In genomic region chr17:46628791-46629684, GRCm38 (mm10) we compare ENCODE assay signal across 8 mouse cellular contexts. TPM values are rescaled to one million over a fixed set of nuclear protein-coding genes. Genes with fewer than 3 reads are reported as not detected.
DNase-seq lines count a peak whose midpoint lies in the region; ATAC-seq and TF ChIP-seq lines count a peak whose summit lies in the region.

Gene Ptk7, minus strand, starts transcription at chr17:46629504.

- peak within 1 kb of the TSS; percentile 79 for H3K4me2 ChIP-seq in lung, embryonic 16.5 days (ENCODE audit: low read depth, low read length)

- peak within 1 kb of the TSS; percentile 98 for H3K9ac ChIP-seq in lung, embryonic 16.5 days (ENCODE audit: low read length)

- no peaks in the 10 kb centered on the region for H3K27me3 ChIP-seq in lung, embryonic 16.5 days (ENCODE audit: control insufficient read depth, insufficient read depth, low read depth, low read length)

- DNase-seq in left cerebral cortex, adult 2 months (ENCODE audit: extremely low spot score in 1 of 2, low spot score in 2 of 2), result peak; percentile 72 to 81
- no peak for DNase-seq in left cerebral cortex, adult 9 months (ENCODE audit: low spot score in 2 of 2)
- peak; percentile 76 to 94 for DNase-seq in cerebellum, postnatal 4 days (ENCODE audit: low spot score in 2 of 2)
- DNase-seq in kidney, postnatal 14 days, result peak; percentile 92
- peak; percentile 81 for DNase-seq in ovary, postnatal 14 days (ENCODE audit: low spot score)
- peak; percentile 65 for DNase-seq in urinary bladder, postnatal 25 days (ENCODE audit: low spot score)

- no peak for TF ChIP-seq CTCF in left cerebral cortex, adult 2 months (IDR thresholded peaks at IDR 0.05)

- peaks cover 50% of the 10 kb centered on the region for H3K4me1 ChIP-seq in lung, embryonic 16.5 days (replicated peaks; ENCODE audit: control insufficient read depth, insufficient read depth, low read length)

- no peaks in the 10 kb centered on the region for H3K36me3 ChIP-seq in lung, embryonic 16.5 days (ENCODE audit: control insufficient read depth, insufficient read depth, low read length)

- peak within 1 kb of the TSS; percentile 63 for H3K4me3 ChIP-seq in left cerebral cortex, adult 2 months
- peak within 1 kb of the TSS; percentile 92 for H3K4me3 ChIP-seq in lung, embryonic 16.5 days (ENCODE audit: low read length)

- WGBS in lung, embryonic 16.5 days, result under 1% methylated on average over 69 of the region's 90 CpGs

- no peaks in the 10 kb centered on the region for H3K9me3 ChIP-seq in lung, embryonic 16.5 days (ENCODE audit: control insufficient read depth, low read length)

- peak within 1 kb of the TSS; percentile 64 for H3K27ac ChIP-seq in left cerebral cortex, adult 2 months
- peak within 1 kb of the TSS; percentile 99 for H3K27ac ChIP-seq in lung, embryonic 16.5 days (ENCODE audit: low read length)

- peak; percentile 17; the same call in 1 of the 2 replicates for ATAC-seq in granulocyte monocyte progenitor cell, adult 5-6 weeks (replicated peaks; ENCODE audit: poor library complexity, severe bottlenecking)
- ATAC-seq in lung, embryonic 16.5 days (ENCODE audit: low read depth), result peak; percentile 74

- intact Hi-C loops in left cerebral cortex, adult 2 months (cut with DNase I), result no loop called here

RNA-seq across cellular contexts. Expression of gene Ptk7, which starts in this region (rescaled TPM):
- 1 to 10 TPM; 8.3 to 9.4 TPM for total RNA-seq in left cerebral cortex, adult 2 months (2021)
- total RNA-seq in granulocyte monocyte progenitor cell, adult 5-6 weeks (2014; fragmentation: Nextera tagmentation), result 3.6 and 4.3 TPM in 2 replicates
- total RNA-seq in granulocyte monocyte progenitor cell, adult 5-6 weeks (2017), result 3.7 and 3.8 TPM in 2 replicates
- polyA plus RNA-seq in lung, embryonic 16.5 days (2015; fragmentation: Nextera tagmentation; extraction: Ambion mirVana), result 141 and 143 TPM in 2 replicates

Comparison
In these comparisons a context has a peak if more than half of its experiments do, and no peak if none do; other contexts are left out.
1. DNase-seq: peak in left cerebral cortex, adult 2 months (2 of 2), cerebellum, postnatal 4 days (2 of 2), kidney, postnatal 14 days (single experiment), ovary, postnatal 14 days (single experiment) and urinary bladder, postnatal 25 days (single experiment); none in left cerebral cortex, adult 9 months (0 of 2).